Mouse (Mus musculus) liver, embryonic 16.5 days (tissue): ENCODE data around the gene Hist1h3e. TPM values are rescaled to one million over a fixed set of nuclear protein-coding genes. Genes with fewer than 3 reads are reported as not detected.
"Not testable (repeated sequence)": the region's sequence is repeated elsewhere in the genome, so short reads cannot be mapped to it uniquely, and the experiment has no call there.

Experiments
- ATAC-seq: fragments of 200-750 bp; cut with Nextera tagmentation; 2 replicates; pipeline ENCODE4 v1.8.0; 2017; ENCODE audit warnings: low read depth, mild to moderate bottlenecking, moderate number of reproducible peaks, moderate library complexity
- H3K27ac ChIP-seq: fragments of 300-500 bp; sonication (generic); 2 replicates; pipeline ENCODE4 v1.5.1; 2014; ENCODE audit warnings: mild to moderate bottlenecking, low read length
- H3K27me3 ChIP-seq: fragments of 300-500 bp; sonication (generic); 2 replicates; pipeline ENCODE4 v1.6.1; 2014; ENCODE audit warnings: low read depth, low read length, mixed read lengths; ENCODE audit not compliant: control insufficient read depth, insufficient read depth
- H3K36me3 ChIP-seq: fragments of 300-500 bp; sonication (generic); 2 replicates; pipeline ENCODE4 v1.6.1; 2014; ENCODE audit warnings: mild to moderate bottlenecking; ENCODE audit not compliant: control insufficient read depth, insufficient read depth
- H3K4me1 ChIP-seq: fragments of 300-500 bp; sonication (generic); 2 replicates; pipeline ENCODE4 v1.6.1; 2014; ENCODE audit warnings: low read depth, low read length, mixed read lengths; ENCODE audit not compliant: control insufficient read depth
- H3K4me2 ChIP-seq: fragments of 300-500 bp; sonication (generic); 2 replicates; pipeline ENCODE4 v1.6.1; 2014; ENCODE audit warnings: low read depth, low read length, mixed read lengths
- H3K4me3 ChIP-seq: fragments of 300-500 bp; sonication (generic); 2 replicates; pipeline ENCODE4 v1.5.1; 2014; ENCODE audit warnings: low read depth, mild to moderate bottlenecking, low read length
- H3K9ac ChIP-seq: fragments of 300-500 bp; sonication (generic); 2 replicates; pipeline ENCODE4 v1.6.1; 2014; ENCODE audit warnings: low read depth, low read length
- H3K9me3 ChIP-seq: fragments of 300-500 bp; sonication (generic); replicated peaks from 2 replicates; pipeline ENCODE4 v1.6.1; 2016; ENCODE audit warnings: low read length; ENCODE audit not compliant: control insufficient read depth
- WGBS: fragments of 180-500 bp; shearing (Covaris S2); extraction: QIAGEN DNeasy Blood & Tissue Kit; methylation state at CpG from one replicate; pipeline ENCODE4 v1.1.7; 2014; ENCODE audit not compliant: insufficient replicate concordance; 5-methylcytosine and 5-hydroxymethylcytosine counted together
- polyA plus RNA-seq: library from polyadenylated mRNA; unstranded; fragments of >200 nt; fragmentation: Nextera tagmentation; extraction: Ambion mirVana; gene quantifications from 2 replicates; pipeline ENCODE4 v1.2.1, GENCODE M21; 2015

The Hist1h3e gene
- polyA plus RNA-seq, 1 experiment from 2014 or later: 4.2 TPM

DNA sequence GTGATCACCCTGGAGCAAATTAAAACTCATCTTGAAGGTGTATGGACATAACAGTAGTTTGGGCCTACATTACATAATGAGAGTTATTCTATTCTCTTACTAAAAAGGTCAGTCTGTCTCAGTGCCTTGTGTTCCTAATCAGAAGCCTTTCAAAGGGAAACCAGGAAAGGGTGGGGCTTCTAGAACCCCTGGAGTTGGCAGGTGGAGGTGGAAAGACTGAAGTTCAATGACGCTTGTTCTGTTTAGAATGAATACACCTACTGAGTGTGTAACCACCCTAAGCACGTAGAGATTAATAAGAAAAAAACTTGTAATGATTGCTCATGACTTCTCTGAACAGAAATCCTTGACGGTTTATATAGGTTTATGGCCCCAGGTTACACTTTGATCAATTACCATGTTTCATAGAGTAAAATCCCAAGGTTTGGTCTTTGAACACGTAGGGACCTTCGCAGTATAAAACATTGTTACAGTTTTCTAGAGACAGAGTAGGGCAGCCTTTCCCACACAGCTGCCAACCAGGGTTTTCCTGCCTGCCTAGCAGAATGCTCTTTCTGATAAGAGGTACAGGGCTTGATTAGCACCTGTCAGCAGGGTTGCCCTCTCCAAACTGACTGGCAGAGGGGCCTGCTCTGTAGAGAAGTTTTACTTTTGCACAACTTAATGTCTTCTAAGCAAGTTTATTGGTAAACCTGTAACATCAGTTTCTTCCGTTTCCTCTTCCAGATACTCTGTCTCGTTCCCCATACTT, 33.6 kb upstream of the Hist1h3e start:
- Histone ChIP-seq H3K4me1 (peaks cover 40% of the 10 kb centered on the region), H3K4me2 (peak overlapping the region; percentile 46), H3K27me3 (no peaks in the 10 kb centered on the region), H3K9ac (peak overlapping the region; percentile 54), H3K36me3 (no peaks in the 10 kb centered on the region), H3K4me3 (peak overlapping the region; percentile 9; the same call in 1 of the 2 replicates), H3K9me3 (no peaks in the 10 kb centered on the region), H3K27ac (peak overlapping the region; percentile 93)
- WGBS: 27% methylated on average over 7 of the region's 7 CpGs
- peak; percentile 95 for ATAC-seq

DNA sequence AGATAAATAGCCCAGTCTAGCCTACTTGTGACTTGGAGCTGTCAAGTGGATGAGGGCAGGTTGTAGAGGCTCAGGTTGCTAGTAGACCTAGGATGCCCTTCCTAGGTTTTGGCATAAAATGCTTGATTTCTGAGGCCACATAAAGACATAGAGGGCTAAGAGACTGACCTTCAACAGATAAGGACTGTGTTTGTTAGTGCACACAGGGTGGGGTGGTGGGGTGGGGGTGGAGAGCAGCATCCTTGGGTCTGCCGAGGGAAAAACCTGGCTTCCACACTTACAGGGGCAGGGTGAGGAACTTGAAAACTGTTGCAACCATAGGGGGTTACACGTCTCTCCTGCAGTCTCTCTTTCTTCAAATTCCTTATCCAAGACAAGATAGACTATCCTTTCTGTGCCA, 33.0 kb upstream of the Hist1h3e start:
- no peaks in the 10 kb centered on the region for H3K9me3 ChIP-seq
- peak overlapping the region; percentile 93 for H3K27ac ChIP-seq
- H3K36me3 ChIP-seq: no peaks in the 10 kb centered on the region
- 20% methylated on average over 2 of the region's 2 CpGs for WGBS
- H3K4me3 ChIP-seq: 0 out of 2 replicates have a peak overlapping the region, but pooled peaks have one; percentile 5
- peak overlapping the region; percentile 54 for H3K9ac ChIP-seq
- H3K4me2 ChIP-seq: peak overlapping the region; percentile 46
- H3K27me3 ChIP-seq: no peaks in the 10 kb centered on the region
- peak; percentile 45 for ATAC-seq
- H3K4me1 ChIP-seq: peaks cover 40% of the 10 kb centered on the region

GRCm38 (mm10) chr13:23593051-23593770, 31.0 kb upstream of the Hist1h3e start:
- Histone ChIP-seq H3K27ac (peak overlapping the region; percentile 77), H3K4me1 (peaks cover 40% of the 10 kb centered on the region), H3K36me3 (no peaks in the 10 kb centered on the region), H3K27me3 (no peaks in the 10 kb centered on the region), H3K4me3 (no peak overlapping the region), H3K9me3 (no peaks in the 10 kb centered on the region), H3K4me2 (peak overlapping the region; percentile 28; the same call in 1 of the 2 replicates), H3K9ac (peak overlapping the region; percentile 44)
- 13% methylated on average over 5 of the region's 5 CpGs for WGBS
- peak; percentile 39; the same call in 1 of the 2 replicates for ATAC-seq

GRCm38 (mm10) chr13:23592614-23593013, 30.4 kb upstream of the Hist1h3e start:
- no peaks in the 10 kb centered on the region for H3K36me3 ChIP-seq
- WGBS: 73% methylated on average over 7 of the region's 7 CpGs
- no peak for ATAC-seq
- no peaks in the 10 kb centered on the region for H3K27me3 ChIP-seq
- no peak overlapping the region for H3K4me2 ChIP-seq
- H3K4me1 ChIP-seq: peaks cover 37% of the 10 kb centered on the region
- no peak overlapping the region for H3K4me3 ChIP-seq
- H3K9me3 ChIP-seq: no peaks in the 10 kb centered on the region
- no peak overlapping the region for H3K9ac ChIP-seq
- no peak overlapping the region for H3K27ac ChIP-seq

- 59% methylated on average over 7 of the region's 7 CpGs for WGBS
- H3K9ac ChIP-seq, ATAC-seq, H3K27ac ChIP-seq, H3K4me2 ChIP-seq, H3K4me3 ChIP-seq, H3K27me3 ChIP-seq, H3K9me3 ChIP-seq, H3K36me3 ChIP-seq: not testable (repeated sequence)
- peaks cover 34% of the 10 kb centered on the region for H3K4me1 ChIP-seq
Measured at GRCm38 (mm10) chr13:23591886-23592285, 29.7 kb upstream of the Hist1h3e start.

DNA sequence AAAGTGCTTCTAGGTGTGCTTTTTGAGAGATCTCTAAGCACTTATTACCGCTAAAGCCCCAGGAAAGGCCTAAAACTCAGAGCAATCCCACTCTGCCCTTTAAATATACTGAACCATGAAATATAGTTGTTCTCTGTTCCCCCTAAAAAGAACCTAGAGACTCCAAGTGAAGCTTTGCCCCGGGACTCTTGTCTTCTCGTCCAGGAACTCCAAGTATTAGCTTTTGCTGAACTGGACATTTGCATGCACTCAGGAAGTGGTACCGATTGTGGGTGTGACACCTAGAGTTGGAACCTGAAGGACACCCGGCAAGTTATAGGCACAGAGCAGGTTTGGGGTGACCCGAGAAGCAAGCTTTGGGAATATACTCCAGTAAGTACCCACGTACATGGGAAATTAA, 29.0 kb upstream of the Hist1h3e start:
- Histone ChIP-seq H3K27me3 (no peaks in the 10 kb centered on the region), H3K36me3 (no peaks in the 10 kb centered on the region), H3K9ac (no peak overlapping the region), H3K9me3 (no peaks in the 10 kb centered on the region), H3K4me1 (peaks cover 29% of the 10 kb centered on the region), H3K4me2 (no peak overlapping the region), H3K27ac (no peak overlapping the region), H3K4me3 (no peak overlapping the region)
- no peak for ATAC-seq
- 90% methylated on average over 7 of the region's 7 CpGs for WGBS

GRCm38 (mm10) chr13:23586940-23587225, 24.7 kb upstream of the Hist1h3e start:
- WGBS: 13% methylated on average over 1 of the region's 1 CpGs
- ATAC-seq: no peak
- H3K4me2 ChIP-seq: peak overlapping the region; percentile 66
- peaks cover 23% of the 10 kb centered on the region for H3K4me1 ChIP-seq
- H3K4me3 ChIP-seq: peak overlapping the region; percentile 46
- H3K9ac ChIP-seq: peak overlapping the region; percentile 59
- no peaks in the 10 kb centered on the region for H3K9me3 ChIP-seq
- peak overlapping the region; percentile 90 for H3K27ac ChIP-seq
- H3K27me3 ChIP-seq: no peaks in the 10 kb centered on the region
- H3K36me3 ChIP-seq: no peaks in the 10 kb centered on the region

- Histone ChIP-seq H3K4me2 (peak overlapping the region; percentile 66), H3K9me3 (no peaks in the 10 kb centered on the region), H3K36me3 (no peaks in the 10 kb centered on the region), H3K9ac (peak overlapping the region; percentile 59), H3K27me3 (no peaks in the 10 kb centered on the region), H3K4me3 (peak overlapping the region; percentile 65), H3K4me1 (peaks cover 24% of the 10 kb centered on the region), H3K27ac (peak overlapping the region; percentile 100)
- ATAC-seq: no peak
- 2% methylated on average over 22 of the region's 22 CpGs for WGBS
Measured at GRCm38 (mm10) chr13:23586099-23586939, 24.1 kb upstream of the Hist1h3e start.
